Mouse (Mus musculus): Measurements from ENCODE around the gene Gm42688. TPM values are rescaled to one million over a fixed set of nuclear protein-coding genes. Genes with fewer than 3 reads are reported as not detected.
A peak's percentile ranks its signal among the peaks of the same experiment; 100 is the strongest.

Gene Gm42688
- polyA plus RNA-seq, 1 experiment from 2014 or later, result 2.4 TPM

DNA sequence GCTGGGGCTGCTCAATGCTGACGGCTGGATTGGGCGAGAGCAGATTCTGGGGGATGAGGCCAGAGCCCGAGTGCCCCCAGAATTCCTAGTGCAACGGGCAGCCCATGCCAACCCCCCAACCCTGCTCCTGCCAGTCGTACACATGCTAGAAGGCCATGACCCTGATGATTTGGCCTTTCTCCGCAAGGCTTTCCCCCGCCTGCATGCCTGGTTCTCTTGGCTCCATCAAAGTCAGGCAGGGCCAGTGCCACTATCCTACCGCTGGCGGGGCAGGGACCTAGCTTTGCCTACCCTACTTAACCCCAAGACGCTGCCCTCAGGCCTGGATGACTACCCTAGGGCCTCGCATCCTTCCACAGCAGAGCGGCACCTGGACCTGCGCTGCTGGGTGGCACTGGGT, 16.2 kb downstream of the Gm42688 start:
- H3K4me2 ChIP-seq (ENCODE audit: low read depth, severe bottlenecking), result no peak overlapping the region
- peaks cover 13% of the 10 kb centered on the region for H3K36me3 ChIP-seq (ENCODE audit: control insufficient read depth, insufficient read depth, low read length)
- ATAC-seq (ENCODE audit: insufficient number of reproducible peaks, low FRiP score, low TSS enrichment, low read depth) (no peak), DNase-seq (ENCODE audit: low spot score) (no peak)
- H3K4me1 ChIP-seq (ENCODE audit: control insufficient read depth, insufficient read depth, low read length), result peaks cover 15% of the 10 kb centered on the region
- 92% methylated on average over 13 of the region's 13 CpGs for WGBS
- H3K27me3 ChIP-seq (ENCODE audit: control insufficient read depth, insufficient read depth, low read length), result no peaks in the 10 kb centered on the region
- no peaks in the 10 kb centered on the region for H3K9me3 ChIP-seq (ENCODE audit: control insufficient read depth, low read length)
- H3K27ac ChIP-seq (replicated peaks; ENCODE audit: low read depth, low read length), result no peak overlapping the region
- 0 out of 2 replicates have a peak overlapping the region, but pooled peaks have one; percentile 3 for H3K9ac ChIP-seq (ENCODE audit: low read length)
- no peak overlapping the region for H3K4me3 ChIP-seq (ENCODE audit: low read depth, low read length)

DNA sequence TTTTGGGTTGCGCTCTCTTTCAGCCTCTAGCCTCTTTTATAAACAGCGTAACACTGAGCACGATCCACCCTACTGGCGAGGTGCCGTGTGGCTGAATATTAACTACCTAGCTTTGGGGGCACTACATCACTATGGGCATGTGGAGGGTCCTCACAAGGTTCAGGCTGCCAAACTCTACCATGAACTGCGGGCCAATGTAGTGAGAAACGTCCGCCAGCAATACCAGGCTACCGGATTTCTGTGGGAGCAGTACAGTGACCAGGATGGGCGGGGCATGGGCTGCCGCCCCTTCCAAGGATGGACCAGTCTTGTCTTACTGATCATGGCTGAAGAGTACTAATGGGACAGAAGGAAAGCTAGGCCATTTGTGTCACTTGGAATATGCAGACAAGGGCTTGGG, 17.0 kb downstream of the Gm42688 start:
- WGBS, result 87% methylated on average over 11 of the region's 11 CpGs
- no peak for DNase-seq (ENCODE audit: low spot score)
- H3K4me2 ChIP-seq (ENCODE audit: low read depth, severe bottlenecking), result no peak overlapping the region

DNA sequence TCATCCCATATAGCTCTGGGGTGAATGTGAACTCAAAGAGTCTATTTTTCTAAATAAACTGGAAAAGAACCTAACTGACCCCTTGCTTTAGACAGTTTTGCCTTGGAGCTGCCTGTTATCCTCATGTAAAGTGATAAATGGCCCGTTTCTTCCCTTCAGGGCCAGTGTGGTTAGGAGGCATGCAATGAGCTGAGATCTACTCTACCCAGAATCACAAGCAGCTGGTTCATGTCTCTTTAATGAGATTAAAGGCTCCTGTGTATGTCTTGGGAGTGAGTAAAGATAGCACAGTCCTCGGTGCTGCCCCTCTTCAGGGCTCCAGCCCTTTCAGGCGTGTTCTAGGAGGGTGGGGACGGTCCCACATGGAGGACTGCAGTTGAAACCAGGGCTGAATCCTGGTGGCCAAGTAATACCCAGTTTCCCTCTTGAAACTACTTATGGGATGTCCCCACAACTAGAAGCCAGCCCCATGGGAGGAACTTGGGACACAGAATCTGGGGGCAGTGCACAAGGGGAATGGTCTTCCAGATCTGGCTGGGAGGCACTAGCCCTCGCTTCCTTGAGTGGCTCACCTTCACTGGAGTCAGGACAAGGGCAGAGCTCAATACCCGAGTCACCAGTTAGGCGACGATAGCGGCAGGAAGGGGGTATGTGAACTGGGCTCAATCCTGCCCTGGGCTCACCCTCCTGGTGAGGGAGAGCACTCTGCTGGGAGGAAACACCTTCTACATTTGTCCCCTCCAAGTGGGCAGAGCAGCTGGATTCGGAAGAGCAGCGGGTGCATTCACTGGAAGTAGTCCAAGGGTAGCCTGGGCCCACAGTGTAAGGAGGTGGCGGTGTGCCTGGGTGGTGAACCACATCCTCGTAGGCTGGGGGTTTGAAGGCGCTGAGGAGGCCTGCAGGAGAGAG, 17.7 kb downstream of the Gm42688 start:
- Histone ChIP-seq H3K27me3 (ENCODE audit: control insufficient read depth, insufficient read depth, low read length) (no peaks in the 10 kb centered on the region), H3K9me3 (ENCODE audit: control insufficient read depth, low read length) (no peaks in the 10 kb centered on the region), H3K36me3 (ENCODE audit: control insufficient read depth, insufficient read depth, low read length) (peaks cover 13% of the 10 kb centered on the region), H3K4me3 (ENCODE audit: low read depth, low read length) (no peak overlapping the region), H3K4me2 (ENCODE audit: low read depth, severe bottlenecking) (peak overlapping the region; percentile 84), H3K4me1 (ENCODE audit: control insufficient read depth, insufficient read depth, low read length) (peaks cover 25% of the 10 kb centered on the region), H3K9ac (ENCODE audit: low read length) (no peak overlapping the region), H3K27ac (replicated peaks; ENCODE audit: low read depth, low read length) (no peak overlapping the region)
- 87% methylated on average over 14 of the region's 14 CpGs for WGBS
- no peak for DNase-seq (ENCODE audit: low spot score)
- ATAC-seq (ENCODE audit: insufficient number of reproducible peaks, low FRiP score, low TSS enrichment, low read depth), result no peak

More for the DNA sequence above, 17.0 kb downstream of the Gm42688 start:
- Histone ChIP-seq H3K27ac (replicated peaks; ENCODE audit: low read depth, low read length) (no peak overlapping the region), H3K4me3 (ENCODE audit: low read depth, low read length) (no peak overlapping the region), H3K27me3 (ENCODE audit: control insufficient read depth, insufficient read depth, low read length) (no peaks in the 10 kb centered on the region), H3K36me3 (ENCODE audit: control insufficient read depth, insufficient read depth, low read length) (peaks cover 13% of the 10 kb centered on the region), H3K9me3 (ENCODE audit: control insufficient read depth, low read length) (no peaks in the 10 kb centered on the region), H3K4me1 (ENCODE audit: control insufficient read depth, insufficient read depth, low read length) (peaks cover 22% of the 10 kb centered on the region), H3K9ac (ENCODE audit: low read length) (no peak overlapping the region)
- no peak for ATAC-seq (ENCODE audit: insufficient number of reproducible peaks, low FRiP score, low TSS enrichment, low read depth)

- ATAC-seq (ENCODE audit: insufficient number of reproducible peaks, low FRiP score, low TSS enrichment, low read depth) (no peak), DNase-seq (ENCODE audit: low spot score) (no peak)
- no peaks in the 10 kb centered on the region for H3K27me3 ChIP-seq (ENCODE audit: control insufficient read depth, insufficient read depth, low read length)
- H3K4me1 ChIP-seq (ENCODE audit: control insufficient read depth, insufficient read depth, low read length), result peaks cover 29% of the 10 kb centered on the region
- WGBS, result 88% methylated on average over 7 of the region's 7 CpGs
- peak overlapping the region; percentile 87; the same call in 1 of the 2 replicates for H3K4me3 ChIP-seq (ENCODE audit: low read depth, low read length)
- peak overlapping the region; percentile 84 for H3K4me2 ChIP-seq (ENCODE audit: low read depth, severe bottlenecking)
- no peaks in the 10 kb centered on the region for H3K9me3 ChIP-seq (ENCODE audit: control insufficient read depth, low read length)
- peak overlapping the region; percentile 23; the same call in 1 of the 2 replicates for H3K9ac ChIP-seq (ENCODE audit: low read length)
- H3K36me3 ChIP-seq (ENCODE audit: control insufficient read depth, insufficient read depth, low read length), result peaks cover 13% of the 10 kb centered on the region
- no peak overlapping the region for H3K27ac ChIP-seq (replicated peaks; ENCODE audit: low read depth, low read length)
These were observed 18.3 kb downstream of the Gm42688 start for GRCm38 (mm10) chr6:83119734-83120051.

DNA sequence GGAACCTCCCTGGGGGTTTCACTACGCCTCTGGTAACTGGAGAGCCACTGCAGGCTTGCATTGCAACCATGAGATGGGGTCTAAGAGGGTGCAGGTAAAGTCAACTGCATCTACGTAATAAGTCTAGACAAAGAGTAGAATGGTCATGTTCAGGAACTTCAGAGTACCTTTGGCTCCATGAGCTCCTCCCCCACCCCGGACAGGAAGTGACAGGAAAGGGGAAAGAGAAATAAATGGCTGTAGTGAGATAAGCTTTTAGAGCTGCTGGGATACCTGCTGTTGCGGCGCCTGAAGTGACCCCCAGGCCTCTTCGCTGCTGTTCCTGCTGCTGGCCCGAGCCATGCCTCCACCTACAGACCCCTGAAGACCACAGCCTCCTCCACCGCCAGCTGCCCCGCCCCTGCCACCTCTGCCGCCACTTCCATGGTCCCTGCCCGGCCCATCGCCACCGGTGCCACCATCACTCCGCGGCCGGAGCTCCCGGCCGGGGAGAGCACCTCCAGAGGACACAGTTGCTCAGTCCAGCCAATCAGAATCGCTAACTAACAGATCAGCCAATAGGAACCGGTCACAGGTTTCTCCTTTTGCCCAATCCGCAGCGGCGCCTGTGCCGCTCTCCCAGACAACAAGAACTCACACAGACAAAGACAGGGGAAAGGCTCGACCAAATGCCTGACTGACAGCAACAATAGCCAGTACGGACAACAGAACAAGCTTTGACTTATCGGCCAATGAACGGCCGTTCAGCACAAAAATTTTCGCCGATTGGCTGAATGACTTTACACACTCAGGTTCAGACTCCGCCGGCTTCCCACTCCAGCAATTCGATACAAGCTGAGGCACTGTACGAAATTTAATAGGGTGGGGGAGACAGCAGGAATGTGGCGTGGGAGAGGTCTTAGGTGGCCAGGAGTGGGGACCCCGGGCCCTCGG, 19.8 kb downstream of the Gm42688 start, which contains the start of gene Wbp1:
Wbp1 (minus strand) TSS at position 630 of the 933 bp plus-strand sequence.
- Histone ChIP-seq H3K4me3 (ENCODE audit: low read depth, low read length) (peak within 1 kb of the TSS; percentile 87), H3K27me3 (ENCODE audit: control insufficient read depth, insufficient read depth, low read length) (no peaks in the 10 kb centered on the region), H3K4me2 (ENCODE audit: low read depth, severe bottlenecking) (peak within 1 kb of the TSS; percentile 92), H3K36me3 (ENCODE audit: control insufficient read depth, insufficient read depth, low read length) (peaks cover 13% of the 10 kb centered on the region), H3K9me3 (ENCODE audit: control insufficient read depth, low read length) (no peaks in the 10 kb centered on the region), H3K27ac (replicated peaks; ENCODE audit: low read depth, low read length) (peak within 1 kb of the TSS; percentile 97), H3K9ac (ENCODE audit: low read length) (peak within 1 kb of the TSS; percentile 88), H3K4me1 (ENCODE audit: control insufficient read depth, insufficient read depth, low read length) (peaks cover 32% of the 10 kb centered on the region)
- peak; percentile 94 for ATAC-seq (ENCODE audit: insufficient number of reproducible peaks, low FRiP score, low TSS enrichment, low read depth)
- under 1% methylated on average over 38 of the region's 38 CpGs for WGBS
- peak; percentile 96 for DNase-seq (ENCODE audit: low spot score)

- Histone ChIP-seq H3K4me3 (ENCODE audit: low read depth, low read length) (peak overlapping the region; percentile 87), H3K36me3 (ENCODE audit: control insufficient read depth, insufficient read depth, low read length) (peaks cover 10% of the 10 kb centered on the region), H3K27me3 (ENCODE audit: control insufficient read depth, insufficient read depth, low read length) (no peaks in the 10 kb centered on the region), H3K9ac (ENCODE audit: low read length) (peak overlapping the region; percentile 88), H3K27ac (replicated peaks; ENCODE audit: low read depth, low read length) (peak overlapping the region; percentile 97), H3K4me2 (ENCODE audit: low read depth, severe bottlenecking) (peak overlapping the region; percentile 92), H3K9me3 (ENCODE audit: control insufficient read depth, low read length) (no peaks in the 10 kb centered on the region), H3K4me1 (ENCODE audit: control insufficient read depth, insufficient read depth, low read length) (peaks cover 27% of the 10 kb centered on the region)
- ATAC-seq (ENCODE audit: insufficient number of reproducible peaks, low FRiP score, low TSS enrichment, low read depth) (no peak), DNase-seq (ENCODE audit: low spot score) (peak; percentile 61)
- WGBS, result 1% methylated on average over 34 of the region's 52 CpGs
These were observed 20.7 kb downstream of the Gm42688 start for GRCm38 (mm10) chr6:83121863-83122710.

- 85% methylated on average over 5 of the region's 5 CpGs for WGBS
These were observed 21.5 kb downstream of the Gm42688 start for GRCm38 (mm10) chr6:83122961-83123360.

More at GRCm38 (mm10) chr6:83122961-83123360, 21.5 kb downstream of the Gm42688 start:
- H3K36me3 ChIP-seq (ENCODE audit: control insufficient read depth, insufficient read depth, low read length), result peaks cover 6% of the 10 kb centered on the region
- peak overlapping the region; percentile 88 for H3K9ac ChIP-seq (ENCODE audit: low read length)
- H3K4me1 ChIP-seq (ENCODE audit: control insufficient read depth, insufficient read depth, low read length), result peaks cover 27% of the 10 kb centered on the region
- no peak overlapping the region; the same call in 1 of the 2 replicates for H3K27ac ChIP-seq (replicated peaks; ENCODE audit: low read depth, low read length)
- no peaks in the 10 kb centered on the region for H3K9me3 ChIP-seq (ENCODE audit: control insufficient read depth, low read length)
- DNase-seq (ENCODE audit: low spot score) (no peak), ATAC-seq (ENCODE audit: insufficient number of reproducible peaks, low FRiP score, low TSS enrichment, low read depth) (no peak)
- peak overlapping the region; percentile 92 for H3K4me2 ChIP-seq (ENCODE audit: low read depth, severe bottlenecking)
- H3K27me3 ChIP-seq (ENCODE audit: control insufficient read depth, insufficient read depth, low read length), result no peaks in the 10 kb centered on the region
- peak overlapping the region; percentile 87 for H3K4me3 ChIP-seq (ENCODE audit: low read depth, low read length)

Measured in limb, embryonic 11.5 days (tissue).